Mouse (Mus musculus): ENCODE measurements around the gene Chrna1. TPM values are rescaled to one million over a fixed set of nuclear protein-coding genes. Genes with fewer than 3 reads are reported as not detected.

The Chrna1 gene
- polyA plus RNA-seq, 1 experiment, result 0.07 TPM

DNA sequence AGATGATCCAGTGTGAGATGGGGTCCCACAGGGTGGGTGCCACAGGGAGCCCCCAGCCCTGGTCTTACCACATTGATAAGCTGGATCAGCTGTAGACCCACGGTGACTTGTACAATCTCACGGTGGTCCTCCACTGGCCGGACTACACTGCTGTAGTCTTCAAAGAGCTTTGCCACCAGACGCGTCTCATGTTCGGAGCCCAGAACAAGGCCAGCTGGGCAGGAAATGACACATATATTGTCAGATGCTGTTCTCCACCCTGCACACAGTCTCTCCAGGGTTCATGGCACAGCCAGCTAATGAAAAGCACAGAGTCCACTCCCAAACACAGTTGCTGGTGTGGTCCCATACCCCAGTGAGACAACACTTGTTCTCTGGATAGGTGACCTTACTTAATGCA lies 5.7 kb downstream of the Chrna1 start:
- Histone ChIP-seq H3K27ac (ENCODE audit: control insufficient read depth, insufficient read depth, low read length) (no peak overlapping the region), H3K36me3 (ENCODE audit: control insufficient read depth, insufficient read depth, low read length) (no peaks in the 10 kb centered on the region), H3K4me1 (replicated peaks; ENCODE audit: control insufficient read depth, insufficient read depth, low read length) (no peaks in the 10 kb centered on the region), H3K4me3 (ENCODE audit: control insufficient read depth, insufficient read depth, low read length) (no peak overlapping the region), H3K27me3 (ENCODE audit: control insufficient read depth, insufficient read depth, low read length) (no peaks in the 10 kb centered on the region)
- 56% methylated on average over 6 of the region's 6 CpGs for WGBS
- no peak for DNase-seq
- TF ChIP-seq POLR2A (IDR thresholded peaks at IDR 0.05; ENCODE audit: control insufficient read depth, extremely low read depth, insufficient read depth, low read length, poor library complexity) (no peak), CTCF (IDR thresholded peaks at IDR 0.05; ENCODE audit: borderline replicate concordance, control insufficient read depth, extremely low read depth, insufficient read depth, low read length, poor library complexity) (no peak)

DNA sequence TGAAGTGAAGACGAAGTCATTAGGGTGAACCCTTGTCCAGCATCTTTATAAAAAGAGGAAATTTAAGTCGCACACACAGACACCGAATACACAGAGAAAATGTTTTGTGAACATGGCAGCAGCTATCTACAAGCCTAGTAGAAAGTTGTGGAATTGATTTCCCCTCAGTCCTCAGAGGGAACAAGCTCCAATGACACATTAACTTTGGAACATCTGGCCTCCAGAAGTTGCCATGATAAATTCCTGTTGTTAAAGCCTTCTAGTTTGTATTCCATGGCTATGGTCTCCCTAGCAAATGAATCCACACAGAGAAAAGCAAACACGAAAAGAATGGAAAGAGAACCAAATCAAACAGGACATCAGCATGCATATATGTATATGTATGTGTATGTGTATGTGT lies 6.6 kb downstream of the Chrna1 start:
- H3K36me3 ChIP-seq (ENCODE audit: control insufficient read depth, insufficient read depth, low read length), result no peaks in the 10 kb centered on the region
- no peak overlapping the region for H3K4me3 ChIP-seq (ENCODE audit: control insufficient read depth, insufficient read depth, low read length)
- DNase-seq, result no peak
- 89% methylated on average over 4 of the region's 4 CpGs for WGBS
- H3K27me3 ChIP-seq (ENCODE audit: control insufficient read depth, insufficient read depth, low read length), result no peaks in the 10 kb centered on the region
- no peaks in the 10 kb centered on the region for H3K4me1 ChIP-seq (replicated peaks; ENCODE audit: control insufficient read depth, insufficient read depth, low read length)
- no peak overlapping the region for H3K27ac ChIP-seq (ENCODE audit: control insufficient read depth, insufficient read depth, low read length)
- TF ChIP-seq POLR2A (IDR thresholded peaks at IDR 0.05; ENCODE audit: control insufficient read depth, extremely low read depth, insufficient read depth, low read length, poor library complexity) (no peak), CTCF (IDR thresholded peaks at IDR 0.05; ENCODE audit: borderline replicate concordance, control insufficient read depth, extremely low read depth, insufficient read depth, low read length, poor library complexity) (no peak)

DNA sequence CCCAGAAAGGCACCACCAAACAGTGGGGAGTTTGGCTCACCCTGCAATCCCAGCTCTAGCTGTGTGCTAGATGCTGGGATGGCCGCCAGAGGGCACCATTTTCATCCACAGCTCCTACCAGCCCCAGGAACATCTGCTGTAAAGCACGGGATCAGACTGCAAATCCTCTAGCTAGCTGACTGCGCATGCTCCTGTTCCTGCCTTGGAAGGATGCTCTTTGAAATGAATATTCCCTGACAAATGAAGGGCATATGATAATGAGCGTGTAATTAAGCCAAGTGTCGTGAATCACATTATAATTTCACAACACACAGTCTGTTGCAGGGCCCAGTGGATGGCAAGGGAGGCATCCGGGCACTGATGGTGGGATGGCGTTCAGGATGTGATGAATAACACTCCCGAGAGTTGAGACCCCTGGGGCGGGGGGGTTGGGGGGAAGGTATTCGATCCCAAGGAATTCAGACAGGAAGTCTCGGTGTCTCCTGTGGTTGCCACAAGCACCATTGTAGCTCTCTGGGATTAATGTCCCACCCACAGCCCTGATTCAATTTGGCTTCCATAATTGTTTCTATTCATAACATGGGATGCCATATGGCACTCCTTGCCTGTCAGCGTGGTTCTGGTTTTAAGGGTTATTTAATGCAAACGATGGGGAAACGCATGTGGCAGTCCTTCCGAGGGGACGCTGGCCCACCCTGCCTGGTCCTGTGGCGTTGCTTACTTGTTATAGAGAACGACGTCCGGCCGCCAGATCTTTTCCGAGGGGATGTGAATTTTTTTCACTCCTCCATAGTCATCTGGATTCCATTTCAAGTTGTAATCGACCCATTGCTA lies 7.4 kb downstream of the Chrna1 start:
- peak; percentile 41 for DNase-seq
- Histone ChIP-seq H3K4me3 (ENCODE audit: control insufficient read depth, insufficient read depth, low read length) (no peak overlapping the region), H3K36me3 (ENCODE audit: control insufficient read depth, insufficient read depth, low read length) (no peaks in the 10 kb centered on the region), H3K4me1 (replicated peaks; ENCODE audit: control insufficient read depth, insufficient read depth, low read length) (no peaks in the 10 kb centered on the region), H3K27ac (ENCODE audit: control insufficient read depth, insufficient read depth, low read length) (no peak overlapping the region), H3K27me3 (ENCODE audit: control insufficient read depth, insufficient read depth, low read length) (no peaks in the 10 kb centered on the region)
- WGBS, result 60% methylated on average over 23 of the region's 23 CpGs
- TF ChIP-seq CTCF (IDR thresholded peaks at IDR 0.05; ENCODE audit: borderline replicate concordance, control insufficient read depth, extremely low read depth, insufficient read depth, low read length, poor library complexity), result peak; percentile 91
- TF ChIP-seq POLR2A (IDR thresholded peaks at IDR 0.05; ENCODE audit: control insufficient read depth, extremely low read depth, insufficient read depth, low read length, poor library complexity), result no peak

- no peak overlapping the region for H3K27ac ChIP-seq (ENCODE audit: control insufficient read depth, insufficient read depth, low read length)
- WGBS, result 83% methylated on average over 6 of the region's 6 CpGs
These were observed 8.2 kb downstream of the Chrna1 start for GRCm38 (mm10) chr2:73571901-73572300.

DNA sequence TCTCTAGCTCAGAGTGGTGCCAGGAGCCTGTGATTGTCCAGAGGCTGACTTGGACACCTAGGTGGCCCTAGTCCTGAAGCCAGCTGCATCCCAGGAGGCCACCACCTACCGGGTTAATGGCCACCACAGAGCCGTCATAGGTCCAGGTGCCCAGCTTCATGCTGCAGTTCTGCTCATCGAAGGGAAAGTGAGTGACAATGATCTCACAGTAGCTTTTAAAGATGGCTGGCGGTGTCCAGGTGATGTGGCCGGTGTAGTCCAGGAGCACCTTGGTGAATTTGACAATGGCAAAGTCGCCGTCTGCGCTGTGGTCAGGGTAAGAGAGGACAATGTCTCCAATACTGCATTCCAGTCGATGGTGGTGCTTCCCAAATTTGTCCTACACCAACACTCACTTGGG lies 8.8 kb downstream of the Chrna1 start:
- TF ChIP-seq CTCF (IDR thresholded peaks at IDR 0.05; ENCODE audit: borderline replicate concordance, control insufficient read depth, extremely low read depth, insufficient read depth, low read length, poor library complexity) (no peak), POLR2A (IDR thresholded peaks at IDR 0.05; ENCODE audit: control insufficient read depth, extremely low read depth, insufficient read depth, low read length, poor library complexity) (no peak)
- 93% methylated on average over 9 of the region's 9 CpGs for WGBS
- no peak overlapping the region for H3K27ac ChIP-seq (ENCODE audit: control insufficient read depth, insufficient read depth, low read length)

More at GRCm38 (mm10) chr2:73571901-73572300, 8.2 kb downstream of the Chrna1 start:
- TF ChIP-seq POLR2A (IDR thresholded peaks at IDR 0.05; ENCODE audit: control insufficient read depth, extremely low read depth, insufficient read depth, low read length, poor library complexity) (no peak), CTCF (IDR thresholded peaks at IDR 0.05; ENCODE audit: borderline replicate concordance, control insufficient read depth, extremely low read depth, insufficient read depth, low read length, poor library complexity) (no peak)
- no peak for DNase-seq
- no peaks in the 10 kb centered on the region for H3K36me3 ChIP-seq (ENCODE audit: control insufficient read depth, insufficient read depth, low read length)
- H3K27me3 ChIP-seq (ENCODE audit: control insufficient read depth, insufficient read depth, low read length), result no peaks in the 10 kb centered on the region
- H3K4me3 ChIP-seq (ENCODE audit: control insufficient read depth, insufficient read depth, low read length), result no peak overlapping the region
- H3K4me1 ChIP-seq (replicated peaks; ENCODE audit: control insufficient read depth, insufficient read depth, low read length), result no peaks in the 10 kb centered on the region

GRCm38 (mm10) chr2:73566989-73567605 lies 13.0 kb downstream of the Chrna1 start:
- Histone ChIP-seq H3K27ac (ENCODE audit: control insufficient read depth, insufficient read depth, low read length) (no peak overlapping the region), H3K4me1 (replicated peaks; ENCODE audit: control insufficient read depth, insufficient read depth, low read length) (no peaks in the 10 kb centered on the region), H3K27me3 (ENCODE audit: control insufficient read depth, insufficient read depth, low read length) (no peaks in the 10 kb centered on the region), H3K4me3 (ENCODE audit: control insufficient read depth, insufficient read depth, low read length) (no peak overlapping the region), H3K36me3 (ENCODE audit: control insufficient read depth, insufficient read depth, low read length) (no peaks in the 10 kb centered on the region)
- DNase-seq, result peak; percentile 64
- TF ChIP-seq CTCF (IDR thresholded peaks at IDR 0.05; ENCODE audit: borderline replicate concordance, control insufficient read depth, extremely low read depth, insufficient read depth, low read length, poor library complexity), result no peak
- no peak for TF ChIP-seq POLR2A (IDR thresholded peaks at IDR 0.05; ENCODE audit: control insufficient read depth, extremely low read depth, insufficient read depth, low read length, poor library complexity)
- 19% methylated on average over 8 of the region's 8 CpGs for WGBS

More for the DNA sequence above, 8.8 kb downstream of the Chrna1 start:
- Histone ChIP-seq H3K27me3 (ENCODE audit: control insufficient read depth, insufficient read depth, low read length) (no peaks in the 10 kb centered on the region), H3K36me3 (ENCODE audit: control insufficient read depth, insufficient read depth, low read length) (no peaks in the 10 kb centered on the region), H3K4me3 (ENCODE audit: control insufficient read depth, insufficient read depth, low read length) (no peak overlapping the region), H3K4me1 (replicated peaks; ENCODE audit: control insufficient read depth, insufficient read depth, low read length) (no peaks in the 10 kb centered on the region)
- DNase-seq, result no peak
